Mouse (Mus musculus): Measurements from ENCODE around the gene Apex1. TPM values are rescaled to one million over a fixed set of nuclear protein-coding genes. Genes with fewer than 3 reads are reported as not detected.

Apex1 gene
- 86.9 and 97.4 TPM in 2 replicates for polyA plus RNA-seq (2021; fragmentation: Nextera tagmentation)
- long read RNA-seq, experiment 1, transcript Apex1-204 (4 exons, 935 nt), result minor isoform, 25 of 117 reads
- long read RNA-seq, experiment 1, transcript Apex1-201 (5 exons, 1,239 nt), result major isoform, 71 of 117 reads
- long read RNA-seq, experiment 1, transcript Apex1-203 (5 exons, 655 nt), result minor isoform, 10 of 117 reads
- long read RNA-seq, experiment 1, partial matches to known transcripts, result 0 of 117 reads
- long read RNA-seq, experiment 1, other reads (novel, unspliced or antisense), result 11 of 117 reads
- long read RNA-seq, experiment 2, transcript Apex1-203 (5 exons, 655 nt), result minor isoform, 10 of 191 reads
- long read RNA-seq, experiment 2, transcript Apex1-201 (5 exons, 1,239 nt), result major isoform, 93 of 191 reads
- long read RNA-seq, experiment 2, transcript Apex1-204 (4 exons, 935 nt), result minor isoform, 83 of 191 reads
- long read RNA-seq, experiment 2, partial matches to known transcripts, result 1 of 191 reads
- long read RNA-seq, experiment 2, other reads (novel, unspliced or antisense), result 4 of 191 reads

GRCm38 (mm10) chr14:50924281-50925064 lies at the start of gene Apex1, which contains the start of gene Osgep:
Apex1 (plus strand) TSS chr14:50924968.
Osgep (minus strand) TSS chr14:50924893.

GRCm38 (mm10) chr14:50897374-50897765 lies 27.4 kb upstream of the Apex1 start, which contains the start of gene Klhl33:
Klhl33 (minus strand) TSS chr14:50897507.

GRCm38 (mm10) chr14:50930754-50931492 lies 6.2 kb downstream of the Apex1 start, which contains the start of the genes Pip4p1 and Pnp:
Pip4p1 (minus strand) TSS chr14:50930856.
Pnp (plus strand) TSS chr14:50931082.

DNA sequence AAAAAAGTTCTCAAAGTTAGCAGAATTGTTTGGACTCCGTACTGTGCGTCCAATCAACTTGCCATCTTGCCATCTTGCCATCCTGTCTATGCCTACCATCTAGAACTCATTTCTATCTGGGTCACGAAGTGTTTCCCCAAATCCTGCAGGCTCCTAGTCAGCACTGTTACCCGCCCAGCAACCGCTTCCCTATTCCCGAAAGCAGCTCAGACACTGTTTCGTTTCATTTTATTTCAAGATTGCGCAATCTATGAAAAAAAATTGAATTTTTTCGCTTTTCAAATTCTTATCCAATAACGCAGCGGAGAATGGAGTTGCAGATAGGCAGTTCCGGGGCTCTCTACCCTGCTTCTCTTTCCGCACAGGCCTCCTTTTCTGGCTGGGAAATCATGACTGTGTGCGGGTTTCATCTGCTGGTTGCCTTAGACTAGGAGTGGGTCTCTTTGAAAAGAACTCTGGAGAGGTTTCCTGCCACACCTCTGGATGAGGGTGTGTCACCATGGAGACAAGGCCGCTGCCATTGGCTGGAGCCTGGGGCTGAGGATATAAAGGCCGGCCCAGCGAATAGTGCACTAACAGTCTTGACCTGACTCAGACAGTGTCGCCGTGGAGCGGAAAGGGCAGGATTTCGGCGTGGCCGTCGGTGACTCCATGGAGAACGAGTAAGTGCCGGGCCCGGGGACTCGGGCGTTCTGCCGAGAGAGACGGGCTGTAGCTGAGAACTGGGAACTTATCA lies 19.3 kb downstream of the Apex1 start, which contains the start of gene Gm49342:
Gm49342 (plus strand) TSS at position 586 of the 736 bp plus-strand sequence.

GRCm38 (mm10) chr14:50955942-50956508 lies 31.3 kb downstream of the Apex1 start, which contains the start of gene Pnp2:
Pnp2 (plus strand) TSS chr14:50955992.

Other genes starting within 250 kb of the Apex1 start
- gene Olfr747, start 231.8 kb upstream of the Apex1 start, polyA plus RNA-seq (2021; fragmentation: Nextera tagmentation), result not detected in 2 replicates
- gene Olfr748, start 217.6 kb upstream of the Apex1 start, polyA plus RNA-seq (2021; fragmentation: Nextera tagmentation), result not detected in 2 replicates
- gene Olfr749, start 179.9 kb upstream of the Apex1 start, polyA plus RNA-seq (2021; fragmentation: Nextera tagmentation), result not detected in 2 replicates
- 53.7 and 55.6 TPM in 2 replicates for gene Ttc5, start 139.4 kb upstream of the Apex1 start, polyA plus RNA-seq (2021; fragmentation: Nextera tagmentation)
- gene Ccnb1ip1, start 117.2 kb upstream of the Apex1 start, polyA plus RNA-seq (2021; fragmentation: Nextera tagmentation), result not detected in 2 replicates
- 24.4 and 27.2 TPM in 2 replicates for gene Parp2, start 117.1 kb upstream of the Apex1 start, polyA plus RNA-seq (2021; fragmentation: Nextera tagmentation)
- 1.2 and 2.4 TPM in 2 replicates for gene Tep1, start 54.4 kb upstream of the Apex1 start, polyA plus RNA-seq (2021; fragmentation: Nextera tagmentation)
- gene Klhl33, start 27.5 kb upstream of the Apex1 start, polyA plus RNA-seq (2021; fragmentation: Nextera tagmentation), result 0.19 and 0.49 TPM in 2 replicates
- gene Osgep, start 75 bp upstream of the Apex1 start, polyA plus RNA-seq (2021; fragmentation: Nextera tagmentation), result 75.5 and 79.0 TPM in 2 replicates
- gene Pip4p1, start 5.9 kb downstream of the Apex1 start, polyA plus RNA-seq (2021; fragmentation: Nextera tagmentation), result 65.9 and 75.6 TPM in 2 replicates
- 9.8 and 10.9 TPM in 2 replicates for gene Pnp, start 6.1 kb downstream of the Apex1 start, polyA plus RNA-seq (2021; fragmentation: Nextera tagmentation)
- gene Gm49342, start 19.5 kb downstream of the Apex1 start, polyA plus RNA-seq (2021; fragmentation: Nextera tagmentation), result not detected in 2 replicates
- gene Pnp2, start 31.0 kb downstream of the Apex1 start, polyA plus RNA-seq (2021; fragmentation: Nextera tagmentation), result 1.2 and 2.4 TPM in 2 replicates
- 0.11 and 0.23 TPM in 2 replicates for gene Rnase10, start 82.8 kb downstream of the Apex1 start, polyA plus RNA-seq (2021; fragmentation: Nextera tagmentation)
- not detected in 2 replicates for gene Rnase9, start 116.9 kb downstream of the Apex1 start, polyA plus RNA-seq (2021; fragmentation: Nextera tagmentation)
- gene Rnase11, start 125.2 kb downstream of the Apex1 start, polyA plus RNA-seq (2021; fragmentation: Nextera tagmentation), result not detected in 2 replicates
- 0.23 TPM in 1 of 2 replicates, not detected in the other for gene Rnase12, start 132.7 kb downstream of the Apex1 start, polyA plus RNA-seq (2021; fragmentation: Nextera tagmentation)
- not detected in 2 replicates for gene Olfr750, start 149.5 kb downstream of the Apex1 start, polyA plus RNA-seq (2021; fragmentation: Nextera tagmentation)
- gene Rnase4, start 166.1 kb downstream of the Apex1 start, polyA plus RNA-seq (2021; fragmentation: Nextera tagmentation), result 17.8 and 18.4 TPM in 2 replicates
- gene Ang, start 166.2 kb downstream of the Apex1 start, polyA plus RNA-seq (2021; fragmentation: Nextera tagmentation), result 4.1 and 4.4 TPM in 2 replicates
- gene Eddm3b, start 189.5 kb downstream of the Apex1 start, polyA plus RNA-seq (2021; fragmentation: Nextera tagmentation), result not detected in 2 replicates
- gene Rnase6, start 198.9 kb downstream of the Apex1 start, polyA plus RNA-seq (2021; fragmentation: Nextera tagmentation), result 0.39 and 1.0 TPM in 2 replicates
- 2.7 and 2.9 TPM in 2 replicates for gene Rnase1, start 221.8 kb downstream of the Apex1 start, polyA plus RNA-seq (2021; fragmentation: Nextera tagmentation)
- gene Rnase2b, start 237.3 kb downstream of the Apex1 start, polyA plus RNA-seq (2021; fragmentation: Nextera tagmentation), result not detected in 2 replicates

Measured in layer of hippocampus, adult 6 months (tissue).